Comparison of ENCODE assay signal across 8 mouse cellular contexts in the genomic region with DNA sequence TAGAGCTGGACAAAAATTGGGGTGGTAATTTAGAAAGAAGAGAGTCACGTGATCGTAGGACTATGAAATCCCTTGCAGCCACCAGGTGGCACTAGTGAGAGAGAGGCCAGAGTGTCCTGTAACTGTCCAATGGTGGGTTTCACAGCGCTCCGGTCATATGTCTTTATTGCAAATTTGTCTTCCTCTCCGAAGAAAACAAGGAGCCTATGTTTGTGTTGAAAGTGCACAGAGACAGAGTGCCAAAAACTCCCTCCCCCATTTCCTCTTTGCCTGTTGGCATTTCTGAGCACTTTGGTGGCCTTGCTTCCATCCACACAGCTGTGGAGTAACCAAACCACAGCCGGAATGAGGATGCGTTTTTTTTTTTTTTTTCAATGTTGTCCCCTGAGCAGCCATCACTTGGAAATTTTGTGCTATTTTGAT. TPM values are rescaled to one million over a fixed set of nuclear protein-coding genes. Genes with fewer than 3 reads are reported as not detected.
DNase-seq lines count a peak whose midpoint lies in the region; ATAC-seq and TF ChIP-seq lines count a peak whose summit lies in the region.
"Had no signal": no experiment of that assay in that cellular context is flagged by ENCODE, and none has a peak within 500 bp of the region (broad histone marks: within the 10 kb centered on the region; RNA-seq: fewer than 3 reads in every experiment).

No protein-coding gene starts in this region.

- H3K9me3 ChIP-seq in midbrain, embryonic 11.5 days (ENCODE audit: control insufficient read depth, low read length) = no peaks in the 10 kb centered on the region
- no peaks in the 10 kb centered on the region for H3K9me3 ChIP-seq in midbrain, embryonic 15.5 days
- no peaks in the 10 kb centered on the region for H3K9me3 ChIP-seq in heart, postnatal 0 days (replicated peaks; ENCODE audit: control insufficient read depth, low read length)
- no peaks in the 10 kb centered on the region for H3K9me3 ChIP-seq in lung, postnatal 0 days (ENCODE audit: low read length)
- H3K9me3 ChIP-seq: hindbrain, embryonic 15.5 days had no signal

- no peak overlapping the region for H3K4me3 ChIP-seq in midbrain, embryonic 11.5 days (ENCODE audit: low read depth, low read length)
- H3K4me3 ChIP-seq in midbrain, embryonic 15.5 days = no peak overlapping the region
- H3K4me3 ChIP-seq in heart, postnatal 0 days (ENCODE audit: low read depth, low read length) = no peak overlapping the region
- H3K4me3 ChIP-seq in lung, postnatal 0 days (ENCODE audit: low read depth, low read length) = no peak overlapping the region
- H3K4me3 ChIP-seq: hindbrain, embryonic 15.5 days had no signal

- WGBS in midbrain, embryonic 11.5 days = 72% methylated on average over 7 of the region's 7 CpGs
- 72% methylated on average over 7 of the region's 7 CpGs for WGBS in midbrain, embryonic 15.5 days
- 72% methylated on average over 7 of the region's 7 CpGs for WGBS in heart, postnatal 0 days
- WGBS in lung, postnatal 0 days = 46% methylated on average over 7 of the region's 7 CpGs

- peak; percentile 66 for TF ChIP-seq CTCF in Patski (IDR thresholded peaks at IDR 0.05)
- peak; percentile 46 for TF ChIP-seq CTCF in heart, postnatal 0 days (IDR thresholded peaks at IDR 0.05; ENCODE audit: low read depth)
- TF ChIP-seq CTCF in lung, postnatal 0 days (IDR thresholded peaks at IDR 0.05) = peak; percentile 78

- no peak overlapping the region for H3K27ac ChIP-seq in midbrain, embryonic 11.5 days (ENCODE audit: low read depth, low read length)
- no peak overlapping the region for H3K27ac ChIP-seq in midbrain, embryonic 15.5 days
- H3K27ac ChIP-seq in heart, postnatal 0 days (ENCODE audit: low read depth) = no peak overlapping the region
- no peak overlapping the region for H3K27ac ChIP-seq in lung, postnatal 0 days (ENCODE audit: low read length)
- H3K27ac ChIP-seq: hindbrain, embryonic 15.5 days had no signal

- POLR2A ChIA-PET in Patski (lab: Charles Lee) = no interaction called here

- H3K4me1 ChIP-seq in midbrain, embryonic 11.5 days (ENCODE audit: control insufficient read depth, insufficient read depth, low read length) = no peaks in the 10 kb centered on the region
- H3K4me1 ChIP-seq in midbrain, embryonic 15.5 days = no peaks in the 10 kb centered on the region
- H3K4me1 ChIP-seq in heart, postnatal 0 days (ENCODE audit: control insufficient read depth, insufficient read depth) = no peaks in the 10 kb centered on the region
- no peaks in the 10 kb centered on the region for H3K4me1 ChIP-seq in lung, postnatal 0 days (ENCODE audit: insufficient read depth, low read depth, low read length)
- H3K4me1 ChIP-seq: hindbrain, embryonic 15.5 days had no signal

- no peak overlapping the region for H3K4me2 ChIP-seq in midbrain, embryonic 11.5 days
- no peak overlapping the region for H3K4me2 ChIP-seq in midbrain, embryonic 15.5 days
- no peak overlapping the region for H3K4me2 ChIP-seq in heart, postnatal 0 days (ENCODE audit: low read depth, low read length)
- no peak overlapping the region for H3K4me2 ChIP-seq in lung, postnatal 0 days (replicated peaks; ENCODE audit: low read depth, low read length)
- H3K4me2 ChIP-seq: hindbrain, embryonic 15.5 days had no signal

- CTCF ChIA-PET in Patski (lab: Charles Lee) = interaction anchor here (0.7 to 1.8 kb wide), 6 partner anchors 10 to 599 kb away, joined by 3 to 5 read pairs (median 4); no protein-coding TSS in a partner anchor

- ATAC-seq in midbrain, embryonic 11.5 days (ENCODE audit: low FRiP score) = no peak
- ATAC-seq in midbrain, embryonic 15.5 days (replicated peaks) = no peak
- ATAC-seq in Patski = no peak
- no peak for ATAC-seq in heart, postnatal 0 days (ENCODE audit: insufficient read depth, low read depth)
- peak; percentile 30; the same call in 1 of the 2 replicates for ATAC-seq in lung, postnatal 0 days

- no peak overlapping the region for H3K9ac ChIP-seq in midbrain, embryonic 11.5 days (ENCODE audit: low read length)
- no peak overlapping the region for H3K9ac ChIP-seq in midbrain, embryonic 15.5 days
- no peak overlapping the region for H3K9ac ChIP-seq in heart, postnatal 0 days (replicated peaks; ENCODE audit: low read depth, low read length)
- H3K9ac ChIP-seq in lung, postnatal 0 days (replicated peaks; ENCODE audit: low read depth) = no peak overlapping the region
- H3K9ac ChIP-seq: hindbrain, embryonic 15.5 days had no signal

- in situ Hi-C loops in Patski (cut with MboI; ENCODE audit: low pct_unique_long_range_greater_than_20kb) = no loop called here

- peak; percentile 86 for DNase-seq in midbrain, embryonic 11.5 days (ENCODE audit: low spot score, missing footprints)
- no peak for DNase-seq in Patski (ENCODE audit: low read depth, low spot score)
- DNase-seq in cerebellum, adult 11 months = peak; percentile 30
- DNase-seq in heart, postnatal 0 days (ENCODE audit: low spot score) = no peak
- peak; percentile 63 for DNase-seq in lung, postnatal 0 days (ENCODE audit: low spot score)
- peak; percentile 65 to 83 for DNase-seq in spleen, postnatal 10 days (ENCODE audit: low spot score in 2 of 2)

- no peak for TF ChIP-seq EP300 in heart, postnatal 0 days (IDR thresholded peaks at IDR 0.05; ENCODE audit: low read depth)
- TF ChIP-seq EP300 in lung, postnatal 0 days (IDR thresholded peaks at IDR 0.05) = no peak

- H3K27me3 ChIP-seq in midbrain, embryonic 11.5 days (ENCODE audit: control insufficient read depth, insufficient read depth, low read length) = no peaks in the 10 kb centered on the region
- no peaks in the 10 kb centered on the region for H3K27me3 ChIP-seq in midbrain, embryonic 15.5 days (replicated peaks)
- H3K27me3 ChIP-seq in Patski = peaks cover 21% of the 10 kb centered on the region
- no peaks in the 10 kb centered on the region for H3K27me3 ChIP-seq in heart, postnatal 0 days (ENCODE audit: control insufficient read depth, insufficient read depth, low read length)
- no peaks in the 10 kb centered on the region for H3K27me3 ChIP-seq in lung, postnatal 0 days (replicated peaks; ENCODE audit: insufficient read depth, low read length)
- H3K27me3 ChIP-seq: hindbrain, embryonic 15.5 days had no signal

- H3K36me3 ChIP-seq in midbrain, embryonic 11.5 days (ENCODE audit: control insufficient read depth, insufficient read depth, low read length) = no peaks in the 10 kb centered on the region
- H3K36me3 ChIP-seq in midbrain, embryonic 15.5 days (replicated peaks) = no peaks in the 10 kb centered on the region
- H3K36me3 ChIP-seq in heart, postnatal 0 days (replicated peaks; ENCODE audit: control insufficient read depth, insufficient read depth, low read length) = no peaks in the 10 kb centered on the region
- H3K36me3 ChIP-seq in lung, postnatal 0 days (ENCODE audit: insufficient read depth, low read length) = no peaks in the 10 kb centered on the region
- H3K36me3 ChIP-seq: hindbrain, embryonic 15.5 days had no signal

RNA-seq across cellular contexts. Expression of a gene that starts 36.7 kb away (rescaled TPM):
- polyA plus RNA-seq in midbrain, embryonic 11.5 days (2014; fragmentation: Nextera tagmentation; extraction: Ambion mirVana) = 29.4 and 32.2 TPM in 2 replicates
- 107 and 117 TPM in 2 replicates for polyA plus RNA-seq in midbrain, embryonic 15.5 days (2015; fragmentation: Nextera tagmentation; extraction: Ambion mirVana)
- 21.1 TPM for polyA plus RNA-seq in Patski (2021)
- total RNA-seq in heart, postnatal 0 days (2014; rRNA removed; ENCODE audit: low replicate concordance) = 5.0 and 5.7 TPM in 2 replicates
- polyA plus RNA-seq in heart, postnatal 0 days (2015; fragmentation: Nextera tagmentation; extraction: Ambion mirVana) = 1.6 and 1.9 TPM in 2 replicates
- polyA plus RNA-seq in lung, postnatal 0 days (2015; fragmentation: Nextera tagmentation; extraction: Ambion mirVana) = 3.2 and 3.4 TPM in 2 replicates

Comparison
In these comparisons a context has a peak if more than half of its experiments do, and no peak if none do; other contexts are left out.
1. DNase-seq: peak in midbrain, embryonic 11.5 days (single experiment), cerebellum, adult 11 months (single experiment), lung, postnatal 0 days (single experiment) and spleen, postnatal 10 days (2 of 2); none in Patski (single experiment) and heart, postnatal 0 days (single experiment).
2. Peak in every context shown above with its lines, with median percentiles within 50 percentile points of each other: CTCF ChIP-seq.